Mouse (Mus musculus) inflammation-experienced regulatory T-cells, adult 6 months (primary cell): Measurements from ENCODE around the gene Fbxo21. TPM values are rescaled to one million over a fixed set of nuclear protein-coding genes. Genes with fewer than 3 reads are reported as not detected.

Experiments
- ATAC-seq: one replicate; pipeline ENCODE4 v1.8.0; 2017
- polyA plus RNA-seq, 3 experiments: library from polyadenylated mRNA; unstranded; fragments of 100-300 nt; shearing (Covaris generic); gene quantifications; one replicate each; pipeline ENCODE4 v1.2.1; 2017

The Fbxo21 gene
- polyA plus RNA-seq, 3 experiments from 2014 or later: 8.3 to 15.6 (median 9.3) TPM

GRCm38 (mm10) chr5:118047091-118047757 lies 70.7 kb downstream of the Fbxo21 start:
- peak; percentile 64 for ATAC-seq

GRCm38 (mm10) chr5:118048412-118048811 lies 71.9 kb downstream of the Fbxo21 start:
- ATAC-seq: peak; percentile 45

- ATAC-seq: no peak
Observed at GRCm38 (mm10) chr5:118048928-118049327, 72.4 kb downstream of the Fbxo21 start.

- ATAC-seq: peak; percentile 8
Observed at GRCm38 (mm10) chr5:118050743-118051142, 74.2 kb downstream of the Fbxo21 start.

- ATAC-seq: no peak
Observed at GRCm38 (mm10) chr5:118051981-118052662, 75.6 kb downstream of the Fbxo21 start.

- no peak for ATAC-seq
Observed at GRCm38 (mm10) chr5:118053205-118053604, 76.7 kb downstream of the Fbxo21 start.

- ATAC-seq: no peak
Observed at GRCm38 (mm10) chr5:118057508-118058111, 81.1 kb downstream of the Fbxo21 start.

- ATAC-seq: no peak
Observed at GRCm38 (mm10) chr5:118058858-118059257, 82.3 kb downstream of the Fbxo21 start.

GRCm38 (mm10) chr5:118059646-118060045 lies 83.1 kb downstream of the Fbxo21 start:
- ATAC-seq: no peak

Other genes starting within 250 kb of the Fbxo21 start
- gene Nos1, start 195.7 kb upstream of the Fbxo21 start, polyA plus RNA-seq: under 1 TPM in 2 of 3 experiments, not detected in 1; 0.06 to 0.08 TPM
- gene Tesc, start 51.0 kb downstream of the Fbxo21 start, polyA plus RNA-seq: 1 to 10 TPM; 3.2 to 6.1 (median 5.5) TPM
- gene Fbxw8, start 178.7 kb downstream of the Fbxo21 start, polyA plus RNA-seq: 1 to 10 TPM; 3.2 to 3.5 (median 3.3) TPM
- under 1 TPM in 1 of 3 experiments, not detected in 2; 0.54 TPM for gene Hrk, start 187.9 kb downstream of the Fbxo21 start, polyA plus RNA-seq